Mouse (Mus musculus): ENCODE measurements around the gene Tifa. TPM values are rescaled to one million over a fixed set of nuclear protein-coding genes. Genes with fewer than 3 reads are reported as not detected.

The Tifa gene
- total and polyA plus RNA-seq, 3 experiments, result 1.4 to 3.2 (median 2.8) TPM

- H3K36me3 ChIP-seq (replicated peaks in 1 of 2; ENCODE audit: control insufficient read depth in 1 of 2, insufficient read depth in 1 of 2, low read length in 1 of 2), result peaks cover 0 to 37% of the 10 kb centered on the region in 2 experiments
- no peak overlapping the region for H3K27ac ChIP-seq (ENCODE audit: insufficient read depth, low read depth)
- DNase-seq (ENCODE audit: extremely low read depth), result no peak
- H3K4me3 ChIP-seq (replicated peaks in 1 of 3; ENCODE audit: low read depth in 2 of 3, low read length in 2 of 3, poor library complexity in 1 of 3), result peak overlapping the region; percentile 84 to 96 (median 93)
- H3K9me3 ChIP-seq (replicated peaks; ENCODE audit: low read length), result no peaks in the 10 kb centered on the region
- in situ Hi-C loops (cut with MboI; ENCODE audit: low pct_ligation_motif_present, low pct_unique_long_range_greater_than_20kb, low sequenced_read_pairs) (no loop called here), dilution Hi-C loops (cut with MboI; ENCODE audit: extremely low pct_ligation_motif_present, extremely low pct_unique_long_range_greater_than_20kb, low sequenced_read_pairs) (no loop called here)
- H3K27me3 ChIP-seq (replicated peaks), result no peaks in the 10 kb centered on the region
- H3K9ac ChIP-seq (ENCODE audit: insufficient read depth, low read depth), result peak overlapping the region; percentile 91
- peaks cover 4 to 25% of the 10 kb centered on the region in 2 experiments; a peak in 2 of 4 replicates for H3K4me1 ChIP-seq (ENCODE audit: control insufficient read depth in 1 of 2, insufficient read depth in 2 of 2)
- H3K4me2 ChIP-seq (ENCODE audit: insufficient read depth, low read depth, poor library complexity, severe bottlenecking), result peak overlapping the region; percentile 94
- TF ChIP-seq PAX5 (IDR thresholded peaks at IDR 0.05; ENCODE audit: low read length) (no peak), POLR2A (IDR thresholded peaks at IDR 0.05; ENCODE audit: low read depth, low read length) (no peak), MEF2A (IDR thresholded peaks at IDR 0.05; ENCODE audit: borderline replicate concordance, low read depth, low read length) (no peak), USF2 (conservative IDR thresholded peaks at IDR 0.05; ENCODE audit: low read depth, low read length) (no peak), ZNF384 (IDR thresholded peaks at IDR 0.05; ENCODE audit: low read depth, low read length) (no peak)
- H3K79me2 ChIP-seq (replicated peaks; ENCODE audit: control insufficient read depth, extremely low read depth, insufficient read depth, poor library complexity, severe bottlenecking), result peaks cover 20% of the 10 kb centered on the region
These were observed 47.2 kb downstream of the Tifa start for GRCm38 (mm10) chr3:127836798-127837153.

GRCm38 (mm10) chr3:127837154-127837865, 47.7 kb downstream of the Tifa start, which contains the start of gene Ap1ar:
Ap1ar (minus strand) TSS chr3:127837523.
- peaks cover 20% of the 10 kb centered on the region for H3K79me2 ChIP-seq (replicated peaks; ENCODE audit: control insufficient read depth, extremely low read depth, insufficient read depth, poor library complexity, severe bottlenecking)
- TF ChIP-seq CHD1 (IDR thresholded peaks at IDR 0.05; ENCODE audit: low read depth, low read length) (no peak), JUN (IDR thresholded peaks at IDR 0.05; ENCODE audit: insufficient read depth, low read depth, low read length) (no peak), IRF4 (IDR thresholded peaks at IDR 0.05; ENCODE audit: low read depth, low read length) (no peak), SIN3A (IDR thresholded peaks at IDR 0.05; ENCODE audit: low read length) (peak; percentile 86), CTCF (conservative IDR thresholded peaks at IDR 0.05 in 1 of 2, IDR thresholded peaks at IDR 0.05 in 1 of 2; ENCODE audit: low read depth in 2 of 2, low read length in 2 of 2) (peak in 1 of 2 experiments; percentile 73; a peak in 2 of 4 replicates), NRF1 (IDR thresholded peaks at IDR 0.05; ENCODE audit: low read depth, low read length) (peak; percentile 89), ZC3H11A (IDR thresholded peaks at IDR 0.05; ENCODE audit: low read depth, low read length) (no peak), E2F4 (IDR thresholded peaks at IDR 0.05; ENCODE audit: insufficient replicate concordance, low read depth, low read length) (no peak), SMC3 (IDR thresholded peaks at IDR 0.05; ENCODE audit: low read depth, low read length) (peak; percentile 31), ZNF384 (IDR thresholded peaks at IDR 0.05; ENCODE audit: low read depth, low read length) (no peak), RCOR1 (conservative IDR thresholded peaks at IDR 0.05; ENCODE audit: low read depth, low read length) (no peak), GABPA (IDR thresholded peaks at IDR 0.05; ENCODE audit: insufficient replicate concordance, low read depth, low read length) (no peak), RAD21 (IDR thresholded peaks at IDR 0.05; ENCODE audit: low read depth, low read length) (peak; percentile 13), KAT2A (IDR thresholded peaks at IDR 0.05; ENCODE audit: insufficient replicate concordance, low read length) (peak; percentile 68; the same call in 1 of the 2 replicates), PAX5 (IDR thresholded peaks at IDR 0.05; ENCODE audit: low read length) (no peak), HCFC1 (IDR thresholded peaks at IDR 0.05; ENCODE audit: low read depth, low read length) (peak; percentile 81), JUND (conservative IDR thresholded peaks at IDR 0.05; ENCODE audit: low read depth, low read length) (no peak), TCF12 (IDR thresholded peaks at IDR 0.05; ENCODE audit: low read depth, low read length) (peak; percentile 86), ETS1 (conservative IDR thresholded peaks at IDR 0.05; ENCODE audit: low read depth, low read length) (no peak), MAZ (IDR thresholded peaks at IDR 0.05; ENCODE audit: low read depth, low read length) (no peak), TBP (conservative IDR thresholded peaks at IDR 0.05; ENCODE audit: low read depth, low read length) (peak; percentile 69), MXI1 (IDR thresholded peaks at IDR 0.05; ENCODE audit: low read depth, low read length) (peak; percentile 45; the same call in 1 of the 2 replicates), MEF2A (IDR thresholded peaks at IDR 0.05; ENCODE audit: borderline replicate concordance, low read depth, low read length) (peak; percentile 56; the same call in 1 of the 2 replicates), MYC (IDR thresholded peaks at IDR 0.05; ENCODE audit: low read depth, low read length) (no peak; the same call in 1 of the 2 replicates), POLR2A (IDR thresholded peaks at IDR 0.05; ENCODE audit: low read depth, low read length) (peak; percentile 88), POLR2AphosphoS2 (IDR thresholded peaks at IDR 0.05; ENCODE audit: low read depth, low read length) (no peak), UBTF (IDR thresholded peaks at IDR 0.05; ENCODE audit: low read depth, low read length) (peak; percentile 71; the same call in 1 of the 2 replicates), ZMIZ1 (IDR thresholded peaks at IDR 0.05; ENCODE audit: low read depth, low read length) (peak; percentile 54; the same call in 1 of the 2 replicates), MAX (IDR thresholded peaks at IDR 0.05; ENCODE audit: low read length) (peak; percentile 74), CHD2 (IDR thresholded peaks at IDR 0.05; ENCODE audit: low read length) (no peak)

More at GRCm38 (mm10) chr3:127837154-127837865, 47.7 kb downstream of the Tifa start, which contains the start of gene Ap1ar:
- dilution Hi-C loops (cut with MboI; ENCODE audit: extremely low pct_ligation_motif_present, extremely low pct_unique_long_range_greater_than_20kb, low sequenced_read_pairs) (no loop called here), in situ Hi-C loops (cut with MboI; ENCODE audit: low pct_ligation_motif_present, low pct_unique_long_range_greater_than_20kb, low sequenced_read_pairs) (no loop called here)
- DNase-seq (ENCODE audit: extremely low read depth), result peak; percentile 94
- peak within 1 kb of the TSS; percentile 91 for H3K9ac ChIP-seq (ENCODE audit: insufficient read depth, low read depth)
- no peaks in the 10 kb centered on the region for H3K9me3 ChIP-seq (replicated peaks; ENCODE audit: low read length)
- H3K4me1 ChIP-seq (ENCODE audit: control insufficient read depth in 1 of 2, insufficient read depth in 2 of 2), result peaks cover 4 to 25% of the 10 kb centered on the region in 2 experiments; a peak in 2 of 4 replicates
- peak within 1 kb of the TSS; percentile 94 for H3K4me2 ChIP-seq (ENCODE audit: insufficient read depth, low read depth, poor library complexity, severe bottlenecking)
- H3K36me3 ChIP-seq (replicated peaks in 1 of 2; ENCODE audit: control insufficient read depth in 1 of 2, insufficient read depth in 1 of 2, low read length in 1 of 2), result peaks cover 0 to 33% of the 10 kb centered on the region in 2 experiments
- H3K27ac ChIP-seq (ENCODE audit: insufficient read depth, low read depth), result peak within 1 kb of the TSS; percentile 55
- H3K4me3 ChIP-seq (replicated peaks in 1 of 3; ENCODE audit: low read depth in 2 of 3, low read length in 2 of 3, poor library complexity in 1 of 3), result peak within 1 kb of the TSS; percentile 84 to 96 (median 93)
- no peaks in the 10 kb centered on the region for H3K27me3 ChIP-seq (replicated peaks)

All from CH12.LX (cell line).